Mouse (Mus musculus) gonadal fat pad, adult 2 months (tissue): ENCODE data around the gene Prlr. TPM values are rescaled to one million over a fixed set of nuclear protein-coding genes. Genes with fewer than 3 reads are reported as not detected.
A peak's percentile ranks its signal among the peaks of the same experiment; 100 is the strongest.

Experiments
- DNase-seq: peaks from one replicate; pipeline ENCODE4 v3.0.0-alpha.2; 2012; ENCODE audit warnings: low read depth
- polyA plus RNA-seq: library from polyadenylated mRNA; depleted of rRNA; stranded (reverse); fragments of >200 nt; gene quantifications from 2 replicates; pipeline ENCODE4 v1.2.3, GENCODE M21; 2012

Prlr gene
- polyA plus RNA-seq, 1 experiment = 7.6 TPM

DNA sequence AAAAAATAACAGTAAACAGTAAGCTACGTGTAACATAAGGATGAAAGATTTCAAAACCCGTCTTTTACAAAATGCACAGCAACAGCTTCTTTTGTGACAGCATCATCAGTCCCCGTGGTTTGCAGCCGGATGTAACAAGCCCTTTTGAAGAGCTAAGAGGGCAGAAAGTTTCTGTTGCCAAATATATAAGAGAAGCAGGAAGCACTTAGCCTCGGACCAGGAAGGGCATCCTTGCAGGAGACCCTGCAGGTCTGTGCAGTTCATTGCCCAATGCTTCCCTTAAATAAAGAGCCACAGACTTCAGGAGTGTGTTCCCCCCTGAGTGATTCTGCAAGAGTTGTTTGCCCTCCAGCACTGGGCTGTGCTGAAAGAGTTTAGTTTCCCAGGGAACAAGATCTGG, 58.9 kb downstream of the Prlr start:
- DNase-seq = no peak

DNA sequence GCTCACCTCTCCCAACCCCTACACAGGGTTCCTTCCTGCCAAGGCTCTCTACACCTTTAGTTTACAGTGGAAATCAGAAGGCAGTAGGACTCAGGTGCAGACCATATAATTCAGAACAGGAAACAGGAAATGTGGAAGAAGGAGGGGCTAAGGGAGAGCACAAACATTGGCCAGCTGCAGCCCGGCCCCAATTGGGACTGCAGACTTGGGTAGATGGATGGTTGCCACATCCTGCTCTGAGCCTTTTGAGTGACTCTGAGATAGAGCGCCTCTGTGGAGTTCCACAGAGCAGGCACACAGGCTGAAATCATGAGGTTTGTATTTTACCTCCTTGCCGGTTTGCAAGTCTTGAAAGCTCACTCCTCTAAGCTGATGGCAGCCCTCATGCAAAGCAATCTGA, 59.8 kb downstream of the Prlr start:
- DNase-seq = no peak

DNA sequence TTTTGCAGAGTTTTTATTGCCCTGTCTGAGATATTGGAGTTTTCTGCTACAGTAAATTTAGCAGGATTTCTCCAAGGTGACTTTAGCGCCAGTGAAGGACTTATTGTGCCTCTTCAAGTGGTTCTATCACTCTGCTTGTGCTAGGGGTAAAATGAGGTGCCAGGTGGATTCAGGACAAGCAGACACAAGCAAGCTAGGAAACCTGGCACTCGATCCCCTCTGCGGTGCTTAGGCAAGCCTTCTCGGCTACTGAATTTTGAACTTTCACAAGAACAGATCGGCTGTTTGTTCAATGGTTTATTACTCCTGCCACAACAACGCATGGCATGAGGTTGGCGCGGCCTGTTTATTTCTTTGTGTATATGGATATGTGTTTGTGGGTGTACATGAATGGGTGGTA, 61.4 kb downstream of the Prlr start:
- no peak for DNase-seq

DNA sequence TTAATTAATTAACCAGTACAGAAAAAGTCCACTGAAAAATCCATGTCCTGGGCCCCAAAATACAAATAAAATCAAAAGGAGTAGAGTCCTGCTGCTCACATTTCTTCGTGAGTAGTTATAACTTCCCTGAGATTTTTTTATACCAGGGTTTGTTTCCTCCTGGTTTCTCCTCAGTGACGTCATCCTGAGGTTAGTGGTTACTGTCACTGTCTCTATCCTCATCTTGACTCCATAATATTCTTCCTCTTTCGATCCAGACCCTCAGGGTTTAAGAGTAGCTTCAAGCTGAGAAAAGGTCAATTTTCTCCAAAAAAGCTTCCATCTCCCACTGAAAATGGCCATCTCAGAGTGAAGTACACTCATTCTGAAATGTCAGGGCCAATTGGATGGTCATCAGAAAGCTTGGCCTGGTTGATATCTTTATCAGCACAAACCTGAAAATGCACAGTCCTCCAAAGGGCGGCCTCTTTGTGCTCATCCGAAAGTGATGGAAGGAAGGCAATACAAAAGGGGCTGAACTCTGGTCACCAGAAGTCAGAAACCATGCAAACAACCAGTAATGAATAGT, 63.3 kb downstream of the Prlr start:
- no peak for DNase-seq

DNA sequence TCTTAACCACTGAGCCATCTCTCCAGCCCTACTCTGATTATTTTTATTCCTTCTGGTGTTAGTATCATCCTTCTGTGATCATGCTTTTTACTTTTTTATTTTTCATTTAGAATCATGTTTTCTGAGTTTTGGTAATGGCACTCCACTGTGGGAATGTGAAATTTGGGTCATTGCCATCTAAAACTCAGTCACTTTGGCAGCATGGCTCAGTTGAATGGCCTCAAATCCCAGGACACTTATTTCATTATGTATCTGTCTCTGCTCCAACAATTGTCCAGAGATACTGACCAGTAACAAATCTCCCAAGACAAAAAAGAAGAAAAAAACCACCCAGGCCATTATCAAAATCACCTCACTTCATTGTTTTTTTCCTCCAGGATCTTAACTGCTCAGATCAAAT, 65.2 kb downstream of the Prlr start:
- no peak for DNase-seq

DNA sequence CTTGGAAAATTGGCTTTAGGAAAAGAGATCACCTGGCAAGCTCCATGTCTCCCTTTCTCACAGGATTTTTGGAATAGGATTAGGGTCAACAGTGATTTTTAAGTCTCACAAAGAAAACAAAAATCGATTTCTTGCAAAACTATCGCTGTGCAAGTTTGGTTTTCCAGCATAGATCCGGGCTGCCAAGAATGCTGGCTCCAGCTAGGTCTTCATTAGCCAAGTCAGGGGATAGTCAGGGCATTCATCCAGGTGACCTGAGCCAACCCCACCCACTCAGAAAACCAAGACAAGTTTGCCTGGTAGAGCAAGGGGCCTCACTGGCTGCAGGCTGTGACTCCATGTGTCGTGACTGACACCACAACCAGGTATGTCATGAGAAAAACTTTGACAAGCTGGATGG, 72.2 kb downstream of the Prlr start:
- peak; percentile 81 for DNase-seq

DNA sequence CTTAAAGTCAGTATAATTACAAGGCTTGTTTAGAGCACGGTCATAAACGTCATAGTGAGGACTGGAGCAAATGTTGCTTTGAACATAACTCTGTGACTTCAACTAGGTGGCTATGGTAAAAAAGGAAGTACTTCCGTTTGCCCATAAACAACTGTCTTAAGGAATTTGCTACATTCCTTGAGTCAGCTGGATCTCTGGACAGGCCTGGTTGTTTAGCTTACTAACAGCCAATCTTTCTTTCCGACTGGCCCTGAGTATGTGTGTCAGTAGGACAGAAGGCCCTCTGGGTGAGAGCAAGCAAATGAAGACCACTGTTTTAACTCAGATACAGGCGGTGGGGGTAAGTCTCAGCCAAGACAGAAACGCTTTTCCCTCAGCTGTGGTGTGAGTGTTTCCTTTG, 73.7 kb downstream of the Prlr start:
- DNase-seq = no peak

DNA sequence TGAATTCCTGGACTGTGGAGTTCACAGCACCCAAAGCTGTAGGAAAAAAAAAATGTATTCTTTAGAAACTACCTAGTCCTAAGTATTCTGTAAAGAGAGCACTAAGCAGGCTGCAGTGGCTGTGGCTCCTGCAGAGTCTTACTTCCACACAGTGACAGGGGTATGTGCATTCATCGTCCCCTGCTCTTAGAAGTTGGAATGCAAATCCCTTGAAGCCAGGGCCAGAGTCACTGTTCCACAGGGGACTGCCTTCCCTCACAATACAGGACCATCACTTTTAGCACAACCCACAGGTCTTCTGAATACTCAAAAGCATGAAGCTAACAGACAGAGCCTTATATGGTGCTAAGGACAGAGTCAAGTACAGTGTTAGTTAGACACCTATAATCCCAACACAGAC, 75.5 kb downstream of the Prlr start:
- DNase-seq = no peak

DNA sequence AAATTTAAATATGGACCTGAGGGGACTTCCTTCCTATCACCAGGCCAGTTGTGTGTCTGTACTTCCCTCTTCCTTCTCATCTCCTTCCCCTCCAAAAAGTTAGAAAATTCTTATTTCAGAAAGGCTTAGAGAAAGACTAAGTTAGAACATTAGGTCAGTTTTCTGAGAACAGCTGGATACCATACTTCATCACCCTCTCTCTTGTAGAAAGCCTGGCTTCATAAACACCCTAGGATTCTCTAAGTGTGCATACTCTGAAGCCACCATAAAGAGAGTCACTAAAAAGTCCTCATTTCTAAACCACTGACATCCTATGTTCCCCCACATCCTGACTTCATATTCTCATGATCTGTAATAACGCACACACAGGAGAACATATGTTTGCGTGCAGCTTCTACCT, 85.2 kb downstream of the Prlr start:
- DNase-seq = no peak

DNA sequence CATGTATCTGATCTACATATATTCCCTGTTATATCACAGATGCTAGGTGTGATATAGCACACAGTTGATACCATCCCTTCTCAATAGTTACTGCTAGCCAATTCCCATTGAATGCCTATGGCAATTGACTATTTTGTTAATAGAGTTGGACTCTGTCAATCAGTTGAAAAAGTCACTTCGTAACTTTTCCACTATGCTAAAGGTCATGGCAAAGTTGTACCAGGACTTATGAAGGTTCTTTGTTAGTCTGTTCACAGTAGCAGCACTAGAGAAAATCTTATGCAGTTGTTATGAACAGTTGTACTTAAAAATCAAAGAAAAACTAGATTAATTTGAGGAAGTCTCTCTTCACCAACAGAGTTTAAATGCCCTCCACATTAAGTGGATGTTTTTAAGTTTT, 85.6 kb downstream of the Prlr start:
- DNase-seq = no peak

DNA sequence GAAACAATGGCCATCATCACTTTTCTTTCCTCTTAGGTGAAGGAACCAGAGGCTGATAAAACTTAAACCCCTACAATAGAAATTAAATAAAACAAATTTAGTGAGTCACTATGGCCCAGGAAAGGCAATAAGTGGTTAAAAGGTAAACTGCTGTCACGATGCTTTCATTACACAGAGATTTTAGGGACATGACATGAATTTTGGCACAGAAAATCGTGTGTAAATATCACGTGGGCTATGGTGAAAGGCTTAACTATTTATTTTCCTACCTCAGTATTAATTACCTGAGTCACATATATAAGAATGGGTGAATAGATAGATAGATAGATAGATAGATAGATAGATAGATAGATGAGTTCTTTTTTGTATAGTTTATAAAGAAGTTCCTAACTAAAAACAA, 86.4 kb downstream of the Prlr start:
- DNase-seq = no peak

DNA sequence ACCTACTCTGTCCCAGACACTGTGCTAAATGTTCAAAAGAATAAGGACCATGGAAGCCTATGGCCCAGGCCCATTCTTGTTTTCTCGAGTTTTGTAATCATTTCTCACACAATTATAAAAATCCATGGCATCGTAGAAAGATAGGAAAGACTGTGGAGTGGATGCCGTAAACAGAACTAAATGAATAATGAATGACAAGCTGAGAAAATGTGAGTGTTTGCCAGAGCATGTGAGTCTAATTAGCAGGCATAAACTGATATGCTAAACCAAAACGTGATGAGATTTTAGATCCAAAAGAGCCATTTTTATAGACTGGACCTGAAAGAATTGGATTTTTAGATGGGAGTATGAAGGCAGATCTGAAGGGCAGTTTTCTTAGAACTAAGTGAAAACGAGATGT, 87.8 kb downstream of the Prlr start:
- no peak for DNase-seq

DNA sequence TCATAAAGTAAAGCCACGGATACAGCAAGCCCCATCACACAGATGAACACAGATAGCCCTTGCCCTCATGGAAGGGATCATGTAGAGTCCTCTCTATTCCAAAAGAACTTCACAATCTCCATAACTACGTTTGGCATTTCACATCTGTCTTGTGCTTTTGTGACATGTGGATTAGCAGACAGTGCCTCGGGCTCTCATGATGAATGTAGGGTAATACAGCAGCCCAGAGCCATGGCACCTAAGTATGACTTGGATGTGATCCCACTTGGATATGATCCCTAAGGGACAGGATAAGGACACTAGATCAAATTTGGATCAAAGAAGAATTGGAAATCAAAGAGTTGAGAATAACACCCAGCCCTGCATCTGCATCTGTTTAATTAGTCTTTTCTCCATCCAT, 90.2 kb downstream of the Prlr start:
- peak; percentile 81 for DNase-seq

DNA sequence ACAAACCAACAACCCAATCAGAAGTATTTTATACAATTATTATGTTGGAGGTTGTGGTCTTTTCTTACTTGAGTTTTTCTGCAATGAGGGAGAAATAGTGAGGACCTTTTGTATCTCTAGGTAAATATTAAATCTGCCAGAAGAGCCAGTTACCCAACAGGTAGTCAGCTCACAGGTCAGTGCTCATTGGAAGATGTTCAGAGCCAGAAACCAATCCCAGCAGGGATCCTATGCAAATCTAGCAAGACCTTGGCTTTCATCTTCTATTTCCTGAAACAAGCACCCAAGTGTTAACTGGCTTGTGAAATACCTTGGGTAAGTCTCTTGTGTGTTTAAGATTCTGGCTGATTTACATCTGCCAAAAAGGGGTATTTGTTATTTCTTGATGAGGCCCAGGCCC, 99.3 kb downstream of the Prlr start:
- DNase-seq = no peak

DNA sequence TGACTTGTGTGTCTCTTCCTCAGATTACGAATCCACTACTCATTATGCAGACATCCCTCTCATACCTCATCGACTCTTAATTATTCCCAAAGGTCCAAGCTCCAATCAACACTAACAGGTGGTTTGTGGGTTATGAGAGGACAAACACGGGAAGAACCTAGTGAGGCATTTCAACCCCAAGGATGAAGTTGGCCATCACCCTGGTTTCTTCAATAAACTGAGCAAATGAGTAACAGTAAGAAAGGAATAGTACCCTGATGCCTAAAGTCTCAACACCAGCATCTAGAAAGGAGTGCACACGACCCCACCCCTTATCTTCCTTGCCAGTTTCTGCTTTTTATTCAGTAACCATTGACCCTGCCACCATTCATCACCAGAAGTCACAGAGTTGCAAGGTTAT, 100.4 kb downstream of the Prlr start:
- no peak for DNase-seq

DNA sequence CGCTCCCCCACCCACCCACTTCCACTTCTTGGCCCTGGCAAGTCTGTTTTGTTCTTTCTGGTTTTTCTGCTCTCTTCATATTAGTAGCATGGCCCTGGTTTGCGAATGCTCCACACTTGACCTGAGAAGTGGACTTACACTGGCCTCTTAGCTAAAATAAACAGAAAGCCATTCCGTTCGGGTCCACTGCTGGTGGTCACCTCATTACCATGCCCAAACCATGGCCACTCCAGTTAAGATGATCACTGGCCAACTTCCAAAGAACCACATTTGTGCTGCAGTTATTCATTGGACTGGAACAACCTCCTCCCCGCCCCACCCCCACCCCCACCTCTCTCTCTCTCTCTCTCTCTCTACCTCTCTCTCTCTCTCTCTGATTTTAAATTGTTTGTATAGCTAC, 104.5 kb downstream of the Prlr start:
- no peak for DNase-seq

DNA sequence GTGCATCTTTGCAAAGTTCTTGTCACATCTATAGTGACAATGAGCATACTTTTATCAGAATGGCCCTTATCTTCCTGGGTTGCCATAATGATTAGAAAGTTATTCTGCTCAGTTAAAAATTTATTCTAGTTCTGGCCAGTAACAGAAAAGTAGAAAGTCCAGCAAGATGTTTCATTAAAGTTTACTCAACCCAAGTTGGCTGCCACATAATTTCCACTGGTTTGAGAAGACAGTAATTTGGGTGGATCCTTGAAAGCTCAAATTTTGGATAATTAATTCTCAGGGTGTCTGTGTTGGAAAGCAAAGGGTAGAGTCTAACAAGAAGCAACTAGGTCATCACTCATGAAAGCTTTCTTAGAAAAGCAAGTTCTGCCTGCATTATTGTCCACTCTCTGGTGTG, 106.6 kb downstream of the Prlr start:
- no peak for DNase-seq

DNA sequence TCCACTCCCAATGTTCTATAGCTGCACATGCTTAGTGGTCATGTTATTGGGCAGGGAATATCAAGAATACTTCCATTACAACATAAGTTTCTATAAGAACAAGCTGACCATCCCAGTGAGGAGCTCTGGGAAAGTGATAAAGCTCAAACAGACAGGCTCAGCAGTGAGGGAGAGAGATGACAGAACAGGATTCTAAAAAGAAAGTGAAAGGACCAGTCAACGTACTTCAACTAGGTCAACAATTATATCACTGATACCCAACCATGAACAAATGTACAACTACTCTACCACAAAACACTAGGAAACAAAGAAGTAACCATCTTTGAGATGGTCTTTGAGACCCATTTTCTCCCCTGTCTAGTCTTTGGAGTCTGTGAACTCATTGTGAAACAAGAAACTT, 119.5 kb downstream of the Prlr start:
- DNase-seq = no peak

DNA sequence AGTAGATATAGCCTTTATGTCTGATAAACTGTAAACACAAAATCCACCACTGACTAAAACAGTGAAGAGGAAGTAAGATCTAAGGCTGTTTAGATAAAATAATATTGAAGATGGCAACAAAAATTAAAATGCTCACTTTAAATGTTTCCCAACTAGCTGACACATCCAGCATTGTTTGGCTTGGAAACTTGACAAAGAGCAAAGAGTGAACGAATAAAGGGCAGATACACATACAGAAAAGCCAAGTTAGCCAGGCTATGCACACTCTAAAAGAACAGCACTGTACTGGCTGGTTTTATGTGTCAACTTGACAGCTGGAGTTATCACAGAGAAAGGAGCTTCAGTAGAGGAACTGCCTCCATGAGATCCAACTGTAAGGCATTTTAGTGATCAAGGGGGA, 121.0 kb downstream of the Prlr start:
- DNase-seq = no peak

DNA sequence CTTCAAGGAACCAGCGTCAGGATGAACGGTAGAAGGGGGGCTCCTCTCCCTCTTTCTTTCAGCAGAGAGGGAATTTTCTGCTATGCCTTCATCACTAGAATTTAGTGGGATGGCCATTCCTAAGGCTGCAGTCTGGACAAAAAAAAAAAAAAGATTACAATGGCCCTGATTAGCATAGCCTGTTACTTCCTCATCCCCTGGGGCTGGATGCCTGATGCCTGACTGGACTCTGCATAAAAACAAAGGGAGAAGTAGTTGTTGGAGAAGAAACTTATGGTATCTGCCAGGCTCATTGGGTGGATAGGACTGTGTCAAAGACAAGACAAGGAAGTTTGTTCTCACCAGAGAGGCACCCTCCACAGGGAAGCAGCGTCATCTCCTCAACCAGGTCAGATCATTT, 122.4 kb downstream of the Prlr start:
- DNase-seq = no peak

DNA sequence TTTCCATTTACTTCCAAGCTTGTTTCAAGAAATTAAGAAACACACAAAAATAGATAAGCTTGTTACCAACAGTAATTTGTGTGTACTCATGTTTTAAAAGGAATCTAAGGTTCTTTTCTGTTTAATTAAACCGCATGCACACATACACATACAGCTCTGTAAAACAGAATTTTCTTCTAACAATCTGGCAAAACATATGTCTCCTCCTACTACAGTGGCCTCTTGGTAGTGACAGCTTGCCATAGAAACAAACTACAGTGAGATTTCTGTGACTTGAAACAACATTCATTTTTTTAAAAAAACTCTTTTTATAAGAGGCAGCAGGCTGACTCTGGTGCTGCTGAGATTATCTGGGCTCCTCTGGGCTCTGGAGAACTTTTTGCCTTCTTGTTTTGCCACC, 129.4 kb downstream of the Prlr start:
- no peak for DNase-seq

DNA sequence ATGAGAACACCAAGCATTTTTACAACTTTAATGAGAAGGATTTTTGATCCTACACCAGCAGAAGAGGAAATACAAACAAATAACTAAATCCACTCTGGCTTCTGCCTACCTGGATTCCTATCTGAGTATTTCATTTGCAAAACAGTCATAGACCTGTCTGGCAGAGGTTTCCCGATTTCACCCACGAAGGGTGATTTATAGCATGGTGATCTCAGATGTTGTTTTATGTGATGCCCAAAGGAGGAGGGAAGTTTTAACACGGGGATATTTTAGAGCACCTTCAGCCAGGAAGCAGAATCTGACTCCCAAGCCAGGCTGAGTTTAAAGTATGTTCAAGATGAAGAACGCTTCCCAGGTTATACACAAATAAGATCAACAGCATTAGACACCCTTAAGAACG, 134.8 kb downstream of the Prlr start:
- no peak for DNase-seq

DNA sequence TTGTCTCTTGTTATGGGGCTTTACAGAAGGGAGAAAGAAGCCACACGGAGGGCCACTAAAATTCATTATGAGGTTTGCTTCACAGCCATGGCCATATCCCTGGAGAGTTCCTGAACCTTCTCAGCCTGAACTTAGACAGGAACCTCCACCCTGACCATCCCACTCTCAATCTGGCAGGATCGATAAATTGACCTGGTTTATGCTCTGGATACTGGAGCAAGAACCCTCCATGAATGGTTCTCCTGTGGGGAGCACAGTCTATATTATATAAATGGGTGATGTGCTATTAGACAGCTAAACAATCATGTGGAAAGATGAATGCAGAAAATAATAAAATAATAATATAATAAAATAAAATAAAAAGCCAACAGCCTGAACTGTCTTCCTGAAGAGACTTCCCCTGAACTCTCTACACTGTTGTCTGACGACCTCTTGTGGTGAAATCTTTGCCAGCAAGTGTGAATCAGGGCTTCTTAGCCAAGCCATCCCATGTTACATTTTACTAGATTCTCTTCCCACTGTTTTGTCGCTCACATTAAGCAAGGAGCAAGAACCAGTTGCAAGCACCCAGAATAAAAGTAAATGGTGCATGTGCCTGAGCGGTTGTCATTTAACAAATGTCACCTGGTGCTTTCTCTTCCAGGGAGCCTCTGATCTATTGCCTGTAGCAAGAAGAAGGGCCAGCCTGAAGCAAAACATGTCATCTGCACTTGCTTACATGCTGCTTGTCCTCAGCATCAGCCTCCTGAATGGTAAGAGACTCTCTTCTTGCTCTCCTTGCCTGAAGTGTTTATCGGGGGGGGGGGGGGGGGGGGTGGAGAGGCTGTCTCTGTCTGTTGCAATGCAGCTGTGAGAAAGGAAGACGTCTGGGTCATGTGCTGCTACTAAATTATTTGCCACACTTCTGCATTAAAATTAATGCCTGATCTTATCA, 136.8 kb downstream of the Prlr start:
- no peak for DNase-seq

DNA sequence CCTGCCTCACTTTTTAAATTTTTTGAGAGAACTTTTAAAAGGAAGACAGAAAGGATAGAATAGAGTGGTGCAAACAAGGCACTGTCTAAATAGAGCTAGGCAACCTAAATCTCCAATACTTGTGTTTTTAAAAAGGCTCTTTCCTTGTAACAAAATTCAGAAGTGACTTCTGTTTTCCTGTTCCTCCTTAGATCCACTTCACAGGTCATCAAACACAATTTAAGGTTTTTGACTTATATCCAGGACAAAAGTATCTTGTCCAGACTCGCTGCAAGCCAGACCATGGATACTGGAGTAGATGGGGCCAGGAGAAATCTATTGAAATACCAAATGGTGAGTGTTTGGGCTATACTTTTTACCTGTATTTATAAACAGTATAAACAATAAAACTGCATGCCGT, 148.0 kb downstream of the Prlr start, which contains the start of gene Gm21973:
Gene Gm21973 (plus strand): TSS at position 301 of the 400 bp plus-strand sequence.
- no peak for DNase-seq
